Mouse (Mus musculus) urinary bladder, adult 2 months (tissue): Measurements from ENCODE around the gene Dip2c. TPM values are rescaled to one million over a fixed set of nuclear protein-coding genes. Genes with fewer than 3 reads are reported as not detected.

Source experiments
- DNase-seq: peaks from one replicate; pipeline ENCODE4 v3.0.0; 2022; ENCODE audit warnings: low spot score
- polyA plus RNA-seq: library from polyadenylated mRNA; depleted of rRNA; stranded (reverse); fragments of >200 nt; gene quantifications from 2 replicates; pipeline ENCODE4 v1.2.3, GENCODE M21; 2012

Gene Dip2c
- polyA plus RNA-seq, 1 experiment = 14.8 TPM

GRCm38 (mm10) chr13:9538556-9538955 lies 262.2 kb downstream of the Dip2c start:
- no peak for DNase-seq

GRCm38 (mm10) chr13:9547698-9548344 lies 271.5 kb downstream of the Dip2c start:
- DNase-seq = no peak

- DNase-seq = no peak
Measured at GRCm38 (mm10) chr13:9562099-9562498, 285.8 kb downstream of the Dip2c start.

- no peak for DNase-seq
Measured at GRCm38 (mm10) chr13:9562921-9563320, 286.6 kb downstream of the Dip2c start.

- no peak for DNase-seq
Measured at GRCm38 (mm10) chr13:9568852-9569251, 292.5 kb downstream of the Dip2c start.

GRCm38 (mm10) chr13:9576686-9577085 lies 300.4 kb downstream of the Dip2c start:
- DNase-seq = no peak

- no peak for DNase-seq
Measured at GRCm38 (mm10) chr13:9578456-9578855, 302.1 kb downstream of the Dip2c start.

- no peak for DNase-seq
Measured at GRCm38 (mm10) chr13:9581821-9582220, 305.5 kb downstream of the Dip2c start.

- no peak for DNase-seq
Measured at GRCm38 (mm10) chr13:9583579-9583978, 307.3 kb downstream of the Dip2c start.

- no peak for DNase-seq
Measured at GRCm38 (mm10) chr13:9599334-9600096, 323.2 kb downstream of the Dip2c start.

GRCm38 (mm10) chr13:9601350-9601749 lies 325.0 kb downstream of the Dip2c start:
- no peak for DNase-seq

GRCm38 (mm10) chr13:9611229-9611628 lies 334.9 kb downstream of the Dip2c start:
- no peak for DNase-seq

- no peak for DNase-seq
Measured at GRCm38 (mm10) chr13:9632684-9633083, 356.4 kb downstream of the Dip2c start.

GRCm38 (mm10) chr13:9635951-9636350 lies 359.6 kb downstream of the Dip2c start:
- no peak for DNase-seq

GRCm38 (mm10) chr13:9636505-9636904 lies 360.2 kb downstream of the Dip2c start:
- DNase-seq = no peak

- no peak for DNase-seq
Measured at GRCm38 (mm10) chr13:9637949-9638348, 361.6 kb downstream of the Dip2c start.

GRCm38 (mm10) chr13:9648716-9649115 lies 372.4 kb downstream of the Dip2c start:
- DNase-seq = no peak

GRCm38 (mm10) chr13:9649894-9650293 lies 373.6 kb downstream of the Dip2c start:
- no peak for DNase-seq

GRCm38 (mm10) chr13:9650580-9650979 lies 374.3 kb downstream of the Dip2c start:
- no peak for DNase-seq

- DNase-seq = no peak
Measured at GRCm38 (mm10) chr13:9653018-9653417, 376.7 kb downstream of the Dip2c start.

- no peak for DNase-seq
Measured at GRCm38 (mm10) chr13:9656613-9657012, 380.3 kb downstream of the Dip2c start.

- DNase-seq = no peak
Measured at GRCm38 (mm10) chr13:9660711-9661110, 384.4 kb downstream of the Dip2c start.

- no peak for DNase-seq
Measured at GRCm38 (mm10) chr13:9663593-9663992, 387.3 kb downstream of the Dip2c start.
